Mouse (Mus musculus) cortical plate, adult 2 months (tissue): ENCODE measurements around the gene Igsf6. TPM values are rescaled to one million over a fixed set of nuclear protein-coding genes. Genes with fewer than 3 reads are reported as not detected.
"Not testable (repeated sequence)": the region's sequence is repeated elsewhere in the genome, so short reads cannot be mapped to it uniquely, and the experiment has no call there.

Experiments
- H3K27ac ChIP-seq: fragments of 200-500 bp; 2 replicates; pipeline ENCODE4 v1.5.1; 2012; ENCODE audit warnings: low read length, control low read depth, inconsistent platforms; ENCODE audit not compliant: insufficient read depth
- H3K4me1 ChIP-seq: fragments of 200-500 bp; 2 replicates; pipeline ENCODE4 v1.6.1; 2011; ENCODE audit warnings: low read length; ENCODE audit not compliant: control insufficient read depth, insufficient read depth
- H3K4me3 ChIP-seq: fragments of 200-500 bp; 2 replicates; pipeline ENCODE4 v1.5.1; 2011; ENCODE audit warnings: mild to moderate bottlenecking, low read length, control low read depth; ENCODE audit not compliant: insufficient read depth
- CTCF ChIP-seq: fragments of 200-500 bp; IDR thresholded peaks from 2 replicates; pipeline ENCODE4 v1.5.1; 2011; ENCODE audit warnings: mild to moderate bottlenecking, control low read depth, low read length; ENCODE audit not compliant: insufficient read depth; ENCODE audit errors: extremely low read depth
- POLR2A ChIP-seq: fragments of 200-500 bp; IDR thresholded peaks from 2 replicates; pipeline ENCODE4 v1.6.1; 2011; ENCODE audit warnings: mild to moderate bottlenecking, low read length, control low read depth; ENCODE audit not compliant: insufficient read depth; ENCODE audit errors: extremely low read depth
- polyA plus RNA-seq: library from polyadenylated mRNA; depleted of rRNA; stranded (reverse); fragments of >200 nt; gene quantifications from 2 replicates; pipeline ENCODE4 v1.2.3, GENCODE M21; 2012; rRNA removed

Gene Igsf6
- polyA plus RNA-seq, 1 experiment: 0.35 TPM

- H3K4me1 ChIP-seq: peaks cover 3% of the 10 kb centered on the region; the same call in 1 of the 2 replicates
- peak overlapping the region; percentile 59 for H3K4me3 ChIP-seq
- TF ChIP-seq POLR2A (no peak), CTCF (no peak)
- peak overlapping the region; percentile 97 for H3K27ac ChIP-seq
These were observed 39.1 kb downstream of the Igsf6 start for GRCm38 (mm10) chr7:121035161-121035721.

GRCm38 (mm10) chr7:121034701-121035141 is 39.7 kb downstream of the Igsf6 start:
- Histone ChIP-seq H3K4me3 (peak overlapping the region; percentile 59), H3K27ac (peak overlapping the region; percentile 97), H3K4me1 (peaks cover 3% of the 10 kb centered on the region; the same call in 1 of the 2 replicates)
- no peak for TF ChIP-seq POLR2A
- TF ChIP-seq CTCF: no peak

GRCm38 (mm10) chr7:121033856-121034652 is 40.3 kb downstream of the Igsf6 start, which contains the start of gene Mettl9:
Gene Mettl9, plus strand, starts transcription at chr7:121034445.
- Histone ChIP-seq H3K4me3 (peak within 1 kb of the TSS; percentile 59), H3K27ac (peak within 1 kb of the TSS; percentile 97), H3K4me1 (peaks cover 3% of the 10 kb centered on the region; the same call in 1 of the 2 replicates)
- no peak for TF ChIP-seq CTCF
- peak; percentile 81 for TF ChIP-seq POLR2A

- H3K4me3 ChIP-seq, H3K27ac ChIP-seq, H3K4me1 ChIP-seq: not testable (repeated sequence)
These were observed 44.4 kb downstream of the Igsf6 start for GRCm38 (mm10) chr7:121029947-121030346.

- TF ChIP-seq CTCF (no peak), POLR2A (no peak)
- no peaks in the 10 kb centered on the region for H3K4me1 ChIP-seq
- no peak overlapping the region for H3K27ac ChIP-seq
- H3K4me3 ChIP-seq: no peak overlapping the region
These were observed 48.1 kb downstream of the Igsf6 start for GRCm38 (mm10) chr7:121026300-121026699.

- H3K4me1 ChIP-seq: no peaks in the 10 kb centered on the region
- TF ChIP-seq POLR2A: no peak
- no peak for TF ChIP-seq CTCF
- H3K27ac ChIP-seq: no peak overlapping the region
- H3K4me3 ChIP-seq: no peak overlapping the region
These were observed 49.0 kb downstream of the Igsf6 start for GRCm38 (mm10) chr7:121025221-121026008.

- H3K4me1 ChIP-seq: no peaks in the 10 kb centered on the region
- H3K27ac ChIP-seq: no peak overlapping the region
- TF ChIP-seq CTCF: peak; percentile 29
- TF ChIP-seq POLR2A: no peak
- no peak overlapping the region for H3K4me3 ChIP-seq
These were observed 54.1 kb downstream of the Igsf6 start for GRCm38 (mm10) chr7:121020277-121020676.

- H3K4me1 ChIP-seq: no peaks in the 10 kb centered on the region
- no peak overlapping the region for H3K27ac ChIP-seq
- no peak overlapping the region for H3K4me3 ChIP-seq
- TF ChIP-seq POLR2A (no peak), CTCF (no peak)
These were observed 55.6 kb downstream of the Igsf6 start for GRCm38 (mm10) chr7:121018778-121019177.

GRCm38 (mm10) chr7:121014486-121014885 is 59.9 kb downstream of the Igsf6 start:
- Histone ChIP-seq H3K27ac (no peak overlapping the region), H3K4me3 (no peak overlapping the region), H3K4me1 (no peaks in the 10 kb centered on the region; the same call in 1 of the 2 replicates)
- no peak for TF ChIP-seq CTCF
- TF ChIP-seq POLR2A: no peak

Other genes starting within 250 kb of the Igsf6 start
- 33.8 and 36.2 TPM in 2 replicates for gene Eef2k, start 231.7 kb downstream of the Igsf6 start, polyA plus RNA-seq
- 25.9 and 28.0 TPM in 2 replicates for gene Polr3e, start 156.8 kb downstream of the Igsf6 start, polyA plus RNA-seq
- 14.6 and 17.5 TPM in 2 replicates for gene Cdr2, start 92.3 kb downstream of the Igsf6 start, polyA plus RNA-seq
- 0.40 TPM in 2 replicates for gene Mfsd13b, start 92.1 kb downstream of the Igsf6 start, polyA plus RNA-seq
- gene Mettl9, start 40.1 kb downstream of the Igsf6 start, polyA plus RNA-seq: 53.1 and 55.7 TPM in 2 replicates
- gene Otoa, start 7.1 kb upstream of the Igsf6 start, polyA plus RNA-seq: 0.17 and 0.25 TPM in 2 replicates